Mouse (Mus musculus): ENCODE results near the gene Bmp2k.
"Not testable (repeated sequence)": the region's sequence is repeated elsewhere in the genome, so short reads cannot be mapped to it uniquely, and the experiment has no call there.

DNA sequence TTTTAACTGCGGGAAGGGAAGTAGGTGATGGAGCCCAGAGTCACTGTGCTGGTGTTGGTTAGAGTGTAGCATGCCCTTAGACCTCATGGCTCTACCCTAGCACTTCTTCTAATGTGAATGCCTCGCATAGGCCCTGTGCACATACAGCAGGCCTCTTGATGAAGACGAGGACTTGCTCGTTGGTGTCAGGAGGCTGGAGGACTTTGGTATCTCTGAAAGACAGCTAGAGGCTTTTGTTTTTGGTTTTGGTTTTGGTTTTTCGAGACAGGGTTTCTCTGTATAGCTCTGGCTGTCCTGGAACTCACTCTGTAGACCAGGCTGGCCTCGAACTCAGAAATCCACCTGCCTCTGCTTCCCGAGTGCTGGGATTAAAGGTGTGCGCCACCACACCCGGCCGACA is 11.7 kb downstream of the Bmp2k start:
- not testable (repeated sequence) for TF ChIP-seq CTCF (IDR thresholded peaks at IDR 0.05; ENCODE audit: control insufficient read depth, insufficient read depth, insufficient read length); MAX (IDR thresholded peaks at IDR 0.05); USF1 (IDR thresholded peaks at IDR 0.05; ENCODE audit: low read depth); MYOD1 (IDR thresholded peaks at IDR 0.05; ENCODE audit: control insufficient read depth, insufficient read length, low read depth); FOSL1 (IDR thresholded peaks at IDR 0.05; ENCODE audit: insufficient read depth, low read length, poor library complexity, severe bottlenecking)

Data from C2C12 (cell line).